Mouse (Mus musculus) gastrocnemius, postnatal 4 days (tissue): ENCODE measurements around the gene Prkca. TPM values are rescaled to one million over a fixed set of nuclear protein-coding genes. Genes with fewer than 3 reads are reported as not detected.

ENCODE experiments used
- DNase-seq, 2 experiments: peaks; one replicate each; pipeline ENCODE4 v3.0.0; 2021 to 2022; ENCODE audit warnings: low spot score in 2 of 2, mixed read lengths in 2 of 2
- total RNA-seq, 2 experiments: library from RNA; stranded (reverse); gene quantifications; 2 replicates each; pipeline ENCODE4 v1.2.3; 2021

Gene Prkca
- total RNA-seq, 2 experiments from 2014 or later, result 41.0 to 46.1 TPM

DNA sequence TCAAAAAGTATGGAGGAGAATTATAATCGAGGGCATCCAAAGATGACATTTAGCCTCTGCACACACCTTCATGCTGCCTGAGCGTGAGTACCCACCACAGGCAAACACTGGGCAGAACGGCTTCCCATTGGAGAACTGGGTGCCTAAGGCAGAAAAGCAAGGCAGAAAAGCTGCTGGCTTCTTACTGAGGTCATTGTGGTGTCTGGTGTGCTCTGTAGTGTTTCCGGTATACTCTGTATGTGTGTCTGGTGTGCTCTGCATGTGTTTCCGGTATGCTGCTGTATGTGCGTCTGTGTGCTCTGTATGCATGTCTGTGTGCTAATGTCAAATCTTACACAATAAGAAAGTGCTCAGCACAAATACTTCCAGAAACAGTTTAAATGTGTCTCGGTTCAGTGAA lies 127.7 kb downstream of the Prkca start:
- no peak for DNase-seq

DNA sequence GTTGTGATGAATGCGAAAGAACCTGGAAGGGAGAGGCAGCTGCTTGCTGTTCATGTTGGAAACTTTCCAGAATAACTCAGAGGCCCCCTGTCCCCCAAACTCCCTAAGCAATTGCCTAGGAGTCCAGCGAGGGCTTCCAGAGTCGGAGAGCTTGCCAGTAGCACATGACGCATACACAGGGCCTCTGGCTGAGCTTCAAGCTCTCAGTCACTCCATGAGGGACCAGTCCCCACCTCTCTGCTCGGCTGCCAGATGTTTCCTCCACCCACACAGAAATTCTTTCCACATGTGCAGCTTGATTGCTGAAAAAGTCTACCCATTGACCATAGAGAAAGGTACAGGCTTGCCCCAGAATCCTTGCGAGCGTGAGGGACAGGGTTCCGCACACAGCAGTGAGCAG lies 128.3 kb downstream of the Prkca start:
- DNase-seq, result peak; percentile 52 to 82

DNA sequence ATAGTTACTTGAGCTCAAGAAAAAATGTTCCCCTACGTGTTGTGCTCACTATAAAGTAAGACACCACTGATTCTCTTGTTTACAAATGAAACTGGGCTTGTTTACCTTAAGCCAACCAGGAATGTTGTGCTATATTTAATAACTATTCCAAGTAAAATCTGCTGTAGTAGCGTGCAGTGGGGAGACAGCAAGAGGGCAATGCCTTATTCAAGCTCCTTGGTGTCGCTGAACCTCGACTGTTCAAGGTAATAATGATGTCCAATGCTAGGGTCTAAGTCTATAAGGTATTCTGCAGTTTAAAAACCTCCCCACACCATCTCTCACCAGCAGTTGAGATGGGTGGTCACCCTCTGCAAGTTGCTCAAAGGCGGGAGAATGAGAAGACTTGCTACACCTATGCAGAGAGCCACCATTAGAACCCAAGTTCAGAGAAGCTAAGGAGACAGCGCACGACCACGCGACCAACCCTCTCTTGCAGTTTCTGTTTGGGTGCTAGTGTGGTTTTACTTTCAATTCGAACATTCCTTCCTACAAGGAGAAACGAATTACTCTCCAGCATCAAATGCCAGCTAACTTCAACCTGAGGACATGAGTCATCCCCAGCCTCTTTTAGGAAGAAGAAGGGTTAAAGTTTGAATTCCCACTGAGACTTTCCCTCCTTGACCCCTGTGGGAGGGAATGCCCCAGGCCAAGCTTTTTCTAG lies 129.1 kb downstream of the Prkca start:
- no peak for DNase-seq

DNA sequence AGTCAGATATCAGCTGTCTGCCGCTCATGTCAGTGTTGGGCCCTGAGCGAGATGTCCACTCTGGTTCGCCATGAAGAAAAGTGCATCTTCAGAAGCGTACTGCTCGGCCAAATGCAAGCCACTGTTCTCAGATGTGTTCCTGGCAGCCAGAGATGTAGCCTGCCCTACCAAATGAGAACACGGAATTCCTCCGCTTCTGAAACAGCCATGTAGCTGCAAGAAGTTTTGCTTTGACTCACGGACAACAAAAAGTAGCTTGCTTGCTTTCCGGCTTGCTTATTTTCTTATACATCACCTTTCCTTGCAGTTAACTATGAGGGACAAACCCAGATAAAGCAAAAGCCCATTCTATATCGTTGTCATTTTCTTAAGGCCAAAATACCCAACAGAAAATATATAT lies 129.9 kb downstream of the Prkca start:
- no peak for DNase-seq

DNA sequence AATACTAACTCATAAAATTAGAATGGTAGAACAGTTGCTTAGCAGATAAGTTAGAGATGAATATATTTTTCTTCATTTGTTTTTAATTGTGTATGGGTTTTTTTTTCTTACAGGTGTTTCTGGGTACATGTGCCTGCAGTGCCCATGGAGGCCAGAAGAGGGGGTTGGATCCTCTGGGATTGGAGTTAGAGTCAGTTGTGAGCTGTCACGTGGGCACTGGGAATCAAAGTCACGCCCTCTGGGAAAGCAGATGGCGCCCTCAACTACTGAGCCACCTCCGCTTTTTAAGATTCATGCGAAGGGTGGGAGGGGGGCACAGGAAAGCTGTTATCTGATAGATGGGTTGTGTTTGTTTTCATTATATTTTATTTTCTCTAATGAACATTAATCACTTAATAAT lies 131.1 kb downstream of the Prkca start:
- no peak for DNase-seq

DNA sequence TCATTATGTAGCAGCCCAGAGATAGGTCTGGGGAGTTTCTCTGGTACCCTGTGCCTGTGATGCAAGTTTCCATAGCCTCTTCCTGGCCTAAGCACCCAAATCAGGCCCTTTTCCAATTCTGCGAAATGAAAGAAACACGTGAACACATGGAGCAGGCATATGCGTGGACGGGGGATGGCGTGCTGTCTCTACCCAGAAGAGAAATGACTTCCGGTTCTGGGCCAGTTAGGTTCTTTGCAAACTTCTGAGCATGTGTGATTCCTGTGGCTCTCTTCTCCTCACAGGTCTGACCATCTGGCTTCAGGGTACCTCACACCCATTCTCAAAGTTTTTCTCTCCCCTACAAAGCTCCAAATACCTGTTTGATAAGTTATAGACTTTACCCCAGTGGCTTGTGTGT lies 131.7 kb downstream of the Prkca start:
- DNase-seq, result no peak

DNA sequence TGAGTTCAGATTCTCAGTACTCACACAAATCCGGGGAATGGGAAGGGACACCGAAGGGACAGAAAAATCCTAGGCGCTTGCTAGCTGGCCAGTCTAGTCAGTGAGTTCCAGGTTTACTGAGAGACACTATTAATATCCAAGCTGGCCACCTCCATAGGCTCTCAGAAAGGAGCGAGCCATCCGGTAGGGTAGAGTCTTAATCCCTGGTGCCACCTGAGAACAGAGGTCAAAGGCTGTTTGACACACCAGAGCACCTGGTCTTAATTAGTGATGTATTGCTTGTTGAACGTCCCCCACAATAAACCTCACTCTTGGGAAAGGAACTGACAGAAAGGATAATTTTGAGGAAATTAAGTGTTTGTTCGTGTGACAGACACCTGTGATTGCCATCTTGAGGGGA lies 133.0 kb downstream of the Prkca start:
- no peak for DNase-seq

DNA sequence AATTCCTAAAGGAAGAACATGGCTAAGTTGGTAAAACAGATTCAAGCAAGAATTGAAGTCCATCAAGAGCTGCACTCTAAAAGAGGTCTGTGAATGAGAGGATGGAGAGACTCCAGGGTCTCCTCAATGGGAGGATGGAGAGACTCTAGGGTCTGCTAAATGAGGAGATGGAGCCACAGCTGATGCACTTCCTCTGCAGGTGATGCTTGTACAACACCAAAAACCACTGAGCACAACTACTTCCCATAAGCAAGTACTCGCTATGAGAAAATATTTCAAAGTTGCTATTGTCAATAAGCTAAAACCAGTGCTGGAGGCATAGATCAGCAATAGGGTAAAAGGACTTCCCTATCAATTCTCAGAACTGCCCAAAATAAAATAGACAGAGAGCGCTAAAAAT lies 137.1 kb downstream of the Prkca start:
- DNase-seq, result no peak

DNA sequence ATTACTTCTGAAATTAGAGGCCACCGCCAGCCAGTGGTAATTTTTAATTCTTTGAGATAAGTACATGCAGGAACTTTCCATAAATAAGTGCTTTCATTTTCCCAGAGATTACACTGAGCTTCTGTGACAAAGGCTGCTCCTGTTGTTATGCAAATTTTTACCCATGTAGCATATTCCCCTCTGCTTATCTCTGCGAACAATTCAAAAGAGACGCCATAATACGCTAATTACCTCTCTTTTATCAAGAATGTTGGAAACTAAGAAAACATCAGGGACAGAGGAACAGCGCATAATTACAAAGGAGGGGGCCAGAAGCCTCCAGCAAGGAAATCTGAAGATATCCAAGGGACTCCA lies 138.9 kb downstream of the Prkca start:
- DNase-seq, result no peak

DNA sequence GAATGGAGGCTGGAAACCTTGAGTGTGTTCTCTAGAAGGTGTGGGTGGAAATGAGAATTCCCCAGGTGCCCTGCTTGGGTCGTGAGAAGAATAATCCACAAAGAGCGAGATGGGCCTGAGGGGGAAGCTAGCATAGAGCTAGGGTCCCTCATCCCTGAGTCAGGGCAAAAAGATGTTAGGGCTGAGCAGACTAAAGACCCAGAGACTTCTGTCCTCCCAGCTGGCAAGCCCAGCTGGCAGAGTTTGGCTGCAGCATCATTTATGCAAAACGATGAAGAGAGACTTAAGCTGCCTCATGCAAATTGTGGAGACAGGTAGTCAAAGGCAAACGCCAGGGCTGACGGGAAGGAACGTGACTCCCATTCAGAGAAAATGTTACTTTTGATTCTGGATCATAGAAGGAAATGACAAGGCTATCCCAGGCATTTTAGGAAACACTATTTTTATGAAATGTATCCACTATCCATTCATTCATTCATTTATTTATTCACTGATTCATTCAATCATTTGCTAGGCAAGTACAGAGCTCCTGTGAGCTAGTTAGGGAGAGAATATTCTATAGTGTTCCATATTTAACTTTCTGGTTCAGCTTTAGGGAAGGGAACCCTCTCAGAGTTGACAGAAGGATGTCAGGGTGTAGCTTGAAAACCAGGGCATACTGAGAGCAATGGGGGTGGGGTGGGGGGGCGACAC lies 139.4 kb downstream of the Prkca start:
- no peak for DNase-seq

DNA sequence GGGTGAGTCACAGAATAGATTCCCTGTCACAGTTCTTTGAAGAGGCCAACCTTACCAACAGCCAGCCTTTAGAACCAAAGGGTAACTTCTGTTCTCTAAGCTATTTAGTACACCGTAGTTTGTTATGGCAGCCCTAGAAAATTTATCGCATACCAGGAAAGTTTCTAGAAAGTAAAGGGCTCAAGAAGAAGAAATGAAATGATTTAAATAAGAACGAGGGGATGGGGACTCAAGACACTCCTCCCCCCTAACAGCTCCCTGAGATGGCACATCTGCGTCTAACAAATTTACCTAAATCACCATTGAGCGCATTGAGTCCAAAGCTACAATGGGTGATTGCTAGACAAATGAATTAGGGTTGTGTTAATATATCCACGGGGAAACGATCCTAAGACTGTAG lies 140.9 kb downstream of the Prkca start:
- DNase-seq, result no peak

DNA sequence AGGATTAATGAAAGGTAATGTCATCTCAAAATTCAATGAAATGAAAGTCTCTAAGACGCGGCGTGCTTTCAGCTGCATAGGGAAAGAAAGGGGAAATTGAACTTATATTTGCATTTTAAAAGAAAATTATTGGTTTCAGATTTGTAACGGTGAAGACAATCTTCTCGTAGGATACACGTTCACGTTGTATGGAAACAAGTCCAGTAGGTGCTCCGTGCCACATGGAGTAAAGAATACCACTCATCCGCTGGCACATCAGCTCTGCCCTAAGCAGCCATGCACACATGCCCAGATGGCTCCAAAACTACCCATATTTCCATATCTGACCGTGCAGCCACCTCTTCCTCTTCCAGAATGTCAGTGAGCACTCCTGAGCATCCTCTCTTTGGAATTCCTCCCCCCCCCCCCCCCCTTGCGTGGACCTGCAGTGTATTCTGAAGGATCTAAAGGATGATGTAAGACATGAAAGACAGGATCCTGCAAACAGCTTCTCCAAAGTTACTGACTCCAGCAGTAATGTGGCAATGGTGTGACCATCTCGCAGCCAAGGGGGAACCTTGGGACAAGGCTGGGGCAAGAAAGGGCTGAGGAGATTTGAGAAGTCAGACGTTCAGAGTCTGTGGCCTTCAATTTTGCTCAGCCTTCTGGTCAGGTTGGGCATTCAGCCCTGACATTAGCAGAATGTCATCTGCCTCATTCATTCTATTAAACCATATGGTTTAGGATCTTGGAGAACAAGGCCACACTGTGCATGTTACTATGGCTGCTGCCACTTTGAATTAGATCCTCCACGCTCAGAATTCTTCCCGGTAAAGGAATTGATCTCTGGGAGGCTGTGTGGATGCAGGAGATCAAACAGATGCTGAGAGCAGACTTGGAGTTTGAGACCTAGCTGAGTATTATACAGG lies 142.8 kb downstream of the Prkca start:
- DNase-seq, result no peak

DNA sequence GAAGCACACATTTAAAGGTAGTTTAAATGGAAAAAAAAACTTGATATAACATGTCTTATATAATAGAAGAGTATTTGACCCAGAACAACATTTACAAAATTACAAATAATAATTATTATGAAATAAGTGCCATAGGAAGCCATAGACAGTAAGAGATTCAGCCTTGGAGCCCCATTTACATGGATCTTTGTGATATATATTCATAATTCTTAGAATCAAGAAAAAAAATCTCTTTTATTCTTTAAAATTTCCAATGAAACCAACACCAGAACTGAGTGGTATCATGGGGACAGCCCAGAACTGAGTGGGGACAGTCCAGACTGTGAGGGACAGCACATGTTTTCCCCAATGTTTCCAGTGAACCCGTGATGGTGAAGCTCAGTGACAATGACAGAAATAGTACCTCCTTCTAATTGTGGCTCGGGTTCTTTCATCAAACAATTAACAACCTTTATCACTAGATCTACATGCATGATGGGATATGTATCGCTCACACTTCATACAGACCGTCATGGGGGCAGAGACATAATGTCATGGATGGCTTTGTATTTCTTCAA lies 144.2 kb downstream of the Prkca start:
- no peak for DNase-seq

DNA sequence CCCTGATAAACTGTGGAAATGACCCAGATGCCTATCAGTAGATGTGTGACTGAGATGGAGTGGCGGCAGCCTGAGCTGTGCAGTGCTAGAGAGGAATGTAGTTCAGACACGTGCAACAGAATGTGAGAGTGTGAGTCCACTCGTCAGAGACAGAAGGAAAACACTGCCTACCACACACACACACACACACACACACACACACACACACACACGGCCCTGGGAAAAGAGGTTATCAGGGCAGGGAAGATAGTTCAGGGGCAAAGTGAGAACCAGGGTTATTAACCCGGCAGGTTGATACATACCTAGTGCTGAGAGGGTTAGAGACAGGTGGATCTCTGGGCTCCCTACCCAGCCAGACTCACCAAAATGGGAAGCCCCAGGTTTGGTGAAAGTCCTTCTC lies 145.1 kb downstream of the Prkca start:
- no peak for DNase-seq

DNA sequence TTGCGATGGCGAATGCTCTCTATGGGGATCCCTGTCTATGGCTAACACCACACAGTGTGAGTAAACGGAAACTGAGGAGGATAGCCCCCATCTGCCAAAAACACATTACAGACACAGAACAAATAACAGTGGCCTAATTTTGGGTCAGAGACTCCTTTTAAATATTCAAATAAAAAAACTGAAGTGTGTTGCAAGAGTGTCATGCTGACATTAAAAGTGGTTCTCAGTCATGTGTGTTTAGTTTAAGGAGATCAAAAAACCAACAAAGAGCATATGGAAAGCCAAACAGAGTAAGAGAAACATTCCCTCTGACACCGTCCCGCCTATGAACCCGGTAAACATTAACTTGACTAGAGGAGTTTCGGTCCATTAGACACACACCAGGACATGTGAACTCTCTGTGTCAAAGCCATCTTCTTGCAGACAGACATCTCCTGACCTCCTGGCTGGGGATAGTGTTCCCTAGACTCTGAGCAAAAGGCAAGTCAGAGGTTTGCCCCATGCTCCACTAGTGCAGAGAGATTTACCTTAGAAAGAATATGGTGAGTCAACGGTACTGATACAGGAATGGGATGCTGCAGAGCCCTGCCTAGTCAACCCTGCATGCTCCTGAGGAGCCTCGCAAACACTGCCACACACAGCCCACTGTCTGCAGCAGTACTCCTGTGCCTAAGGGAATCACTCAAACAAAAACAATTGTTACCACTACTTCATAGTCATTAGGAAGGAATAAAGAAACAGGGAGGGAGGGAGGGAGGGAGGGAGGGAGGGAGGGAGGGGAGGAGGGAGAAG lies 146.1 kb downstream of the Prkca start:
- no peak for DNase-seq

DNA sequence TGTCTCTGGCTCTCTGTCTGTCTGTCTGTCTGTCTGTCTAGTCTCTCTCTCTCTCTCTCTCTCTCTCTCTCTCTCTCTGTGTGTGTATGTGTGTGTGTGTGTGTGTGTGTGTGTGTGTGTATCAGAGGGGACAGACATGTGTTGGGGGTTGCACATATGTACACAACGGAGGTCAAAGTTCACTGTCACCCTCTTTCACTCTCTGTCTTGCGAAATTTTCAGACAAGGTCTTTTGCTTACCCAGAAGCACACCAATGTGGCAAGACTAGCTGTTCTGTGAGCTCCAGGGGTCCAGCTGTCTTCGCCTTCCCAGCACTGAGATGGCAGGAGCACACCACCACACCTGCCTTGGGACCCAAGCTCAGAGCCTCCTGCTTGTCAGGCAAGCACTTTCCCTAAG lies 146.9 kb downstream of the Prkca start:
- no peak for DNase-seq

DNA sequence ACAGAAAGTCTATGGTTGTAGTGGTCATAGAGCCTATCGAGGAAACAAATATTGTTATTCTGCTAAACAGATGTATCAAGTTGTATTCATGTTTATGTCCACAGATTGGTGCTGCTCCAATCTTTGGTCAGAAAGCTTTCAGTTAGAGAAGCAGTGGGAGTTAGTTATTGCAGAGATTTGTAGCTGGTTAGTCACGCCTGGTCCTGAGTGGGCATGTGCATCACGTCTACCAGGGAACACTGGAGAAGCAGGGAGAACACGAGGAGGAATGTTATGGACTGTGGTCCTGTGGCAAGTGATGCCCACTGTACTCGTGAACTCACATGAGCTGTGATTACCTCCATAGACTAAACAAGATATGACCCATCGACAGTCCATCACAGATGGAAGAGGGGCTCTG lies 153.4 kb downstream of the Prkca start:
- no peak for DNase-seq

DNA sequence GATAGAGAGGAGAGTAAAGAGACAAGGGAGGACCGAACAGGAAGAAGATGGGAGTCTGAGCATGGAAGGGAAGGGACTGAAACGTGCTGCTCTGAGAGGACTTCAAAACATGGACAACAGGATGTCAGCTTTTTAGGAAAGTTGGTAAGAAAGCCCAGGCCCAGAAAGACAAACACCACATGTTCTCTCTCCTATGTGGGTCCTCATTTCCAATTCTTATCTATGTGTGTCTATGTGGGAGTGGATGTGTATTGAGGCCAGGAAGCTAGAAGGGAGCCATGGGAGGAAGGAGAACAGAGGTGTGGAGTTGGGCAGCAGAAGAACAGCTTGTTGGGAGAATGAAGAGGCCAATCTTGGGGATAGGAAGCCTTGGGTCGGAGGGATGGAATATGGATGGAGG lies 154.4 kb downstream of the Prkca start:
- DNase-seq, result no peak

DNA sequence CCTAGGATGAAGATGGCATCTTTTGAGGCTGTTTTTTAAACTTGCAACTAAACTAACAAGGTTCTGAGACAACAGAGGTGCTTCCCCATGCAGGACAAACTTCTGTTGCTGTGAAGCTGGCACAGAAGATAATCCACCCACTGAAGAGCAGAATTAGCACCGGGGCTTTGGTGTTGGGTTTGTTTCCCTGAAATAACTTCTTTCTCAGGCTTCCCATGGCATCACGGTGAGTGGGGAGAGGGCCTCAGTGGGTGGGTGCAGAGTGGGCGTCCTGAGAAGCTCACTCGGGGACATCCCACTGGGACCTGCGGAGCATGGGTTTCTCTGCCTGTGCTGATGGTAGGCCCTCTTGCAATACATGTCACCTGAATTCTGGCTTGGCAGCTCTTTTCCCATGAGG lies 161.3 kb downstream of the Prkca start:
- DNase-seq, result no peak

DNA sequence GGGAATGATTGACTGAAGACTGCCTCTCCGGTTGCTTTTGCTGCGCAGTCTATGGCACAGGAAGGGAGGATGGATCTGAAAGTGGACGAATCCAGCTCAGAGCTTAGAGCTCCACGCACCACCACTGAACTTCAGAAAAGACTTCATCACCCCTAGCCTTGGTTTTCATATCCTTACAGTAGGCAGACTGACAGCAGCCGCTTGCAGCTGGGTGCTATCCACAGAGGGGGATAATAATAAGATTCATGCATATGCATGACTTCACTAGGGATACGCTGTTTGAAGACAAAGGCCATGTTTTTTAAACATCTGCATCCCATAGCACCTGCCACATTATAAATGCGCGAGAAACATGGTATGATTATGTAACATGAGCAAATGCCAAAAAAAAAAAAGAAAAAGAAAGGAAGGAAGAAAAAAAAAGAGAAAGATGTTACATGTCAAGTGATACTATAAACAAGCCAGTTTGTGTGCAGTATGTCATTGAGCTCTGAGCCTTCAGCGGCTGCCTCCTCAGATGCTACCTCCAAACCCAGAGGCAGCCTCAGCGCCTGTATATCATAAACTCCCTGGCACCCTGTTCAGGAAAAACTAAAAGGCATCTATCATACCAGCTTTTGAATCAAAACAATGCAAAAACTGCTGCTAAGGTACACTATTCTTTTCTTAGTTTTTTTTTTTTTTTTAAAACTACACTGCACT lies 162.6 kb downstream of the Prkca start:
- DNase-seq, result no peak
